Mouse (Mus musculus): ENCODE results near the gene 1700017B05Rik. TPM values are rescaled to one million over a fixed set of nuclear protein-coding genes. Genes with fewer than 3 reads are reported as not detected.

The 1700017B05Rik gene
- polyA plus RNA-seq, 1 experiment, result 15.8 TPM

GRCm38 (mm10) chr9:57241111-57241510, 21.3 kb downstream of the 1700017B05Rik start:
- Histone ChIP-seq H3K27me3 (ENCODE audit: control insufficient read depth) (0 out of 2 replicates have a peak, but pooled peaks cover 3% of the 10 kb centered on the region), H3K36me3 (ENCODE audit: control insufficient read depth) (no peaks in the 10 kb centered on the region), H3K4me1 (ENCODE audit: control insufficient read depth) (no peaks in the 10 kb centered on the region), H3K9me3 (ENCODE audit: control insufficient read depth, low read length) (no peaks in the 10 kb centered on the region), H3K4me3 (replicated peaks) (no peak overlapping the region)
- TF ChIP-seq GATA1 (IDR thresholded peaks at IDR 0.05; ENCODE audit: low read length) (no peak), TAL1 (IDR thresholded peaks at IDR 0.05; ENCODE audit: low read length) (no peak)

- no peak overlapping the region for H3K4me3 ChIP-seq (replicated peaks)
- no peak for TF ChIP-seq TAL1 (IDR thresholded peaks at IDR 0.05; ENCODE audit: low read length)
- TF ChIP-seq GATA1 (IDR thresholded peaks at IDR 0.05; ENCODE audit: low read length), result no peak
- H3K9me3 ChIP-seq (ENCODE audit: control insufficient read depth, low read length), result no peaks in the 10 kb centered on the region
These were observed 24.2 kb downstream of the 1700017B05Rik start for GRCm38 (mm10) chr9:57238220-57238619.

GRCm38 (mm10) chr9:57237705-57238104, 24.7 kb downstream of the 1700017B05Rik start:
- Histone ChIP-seq H3K27me3 (ENCODE audit: control insufficient read depth) (0 out of 2 replicates have a peak, but pooled peaks cover 3% of the 10 kb centered on the region), H3K9me3 (ENCODE audit: control insufficient read depth, low read length) (no peaks in the 10 kb centered on the region), H3K4me1 (ENCODE audit: control insufficient read depth) (peaks cover 5% of the 10 kb centered on the region), H3K36me3 (ENCODE audit: control insufficient read depth) (no peaks in the 10 kb centered on the region), H3K4me3 (replicated peaks) (no peak overlapping the region)
- TF ChIP-seq TAL1 (IDR thresholded peaks at IDR 0.05; ENCODE audit: low read length), result no peak

More at GRCm38 (mm10) chr9:57238220-57238619, 24.2 kb downstream of the 1700017B05Rik start:
- peaks cover under 1% of the 10 kb centered on the region; the same call in 1 of the 2 replicates for H3K4me1 ChIP-seq (ENCODE audit: control insufficient read depth)
- no peaks in the 10 kb centered on the region for H3K36me3 ChIP-seq (ENCODE audit: control insufficient read depth)
- 0 out of 2 replicates have a peak, but pooled peaks cover 3% of the 10 kb centered on the region for H3K27me3 ChIP-seq (ENCODE audit: control insufficient read depth)

DNA sequence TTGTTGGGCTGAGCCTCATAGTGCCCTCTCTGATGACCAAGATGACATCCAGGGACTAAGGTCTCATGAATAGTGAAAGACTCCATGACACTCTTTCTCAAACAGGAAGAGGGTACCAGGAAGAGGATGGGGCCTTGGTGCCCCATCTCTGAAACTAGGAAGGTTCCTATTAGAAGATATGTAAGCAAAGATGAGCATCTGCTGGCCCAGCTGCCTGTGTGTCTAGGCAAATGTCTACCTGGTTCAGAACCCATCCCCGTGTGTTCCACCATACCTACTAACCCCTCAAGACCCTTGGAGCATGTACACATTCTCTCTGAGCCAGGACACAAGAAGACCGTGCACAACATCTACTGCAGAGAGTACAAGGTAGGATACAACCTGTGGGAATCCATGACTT, 26.2 kb downstream of the 1700017B05Rik start, which contains the start of gene Trcg1:
Gene Trcg1, plus strand, starts transcription at position 301 of the 400 bp plus-strand sequence.
- Histone ChIP-seq H3K27me3 (ENCODE audit: control insufficient read depth) (no peaks in the 10 kb centered on the region), H3K4me3 (replicated peaks) (no peak within 1 kb of the TSS), H3K36me3 (ENCODE audit: control insufficient read depth) (no peaks in the 10 kb centered on the region), H3K9me3 (ENCODE audit: control insufficient read depth, low read length) (no peaks in the 10 kb centered on the region), H3K4me1 (ENCODE audit: control insufficient read depth) (peaks cover 8% of the 10 kb centered on the region)
- TF ChIP-seq GATA1 (IDR thresholded peaks at IDR 0.05; ENCODE audit: low read length) (no peak), TAL1 (IDR thresholded peaks at IDR 0.05; ENCODE audit: low read length) (no peak)

DNA sequence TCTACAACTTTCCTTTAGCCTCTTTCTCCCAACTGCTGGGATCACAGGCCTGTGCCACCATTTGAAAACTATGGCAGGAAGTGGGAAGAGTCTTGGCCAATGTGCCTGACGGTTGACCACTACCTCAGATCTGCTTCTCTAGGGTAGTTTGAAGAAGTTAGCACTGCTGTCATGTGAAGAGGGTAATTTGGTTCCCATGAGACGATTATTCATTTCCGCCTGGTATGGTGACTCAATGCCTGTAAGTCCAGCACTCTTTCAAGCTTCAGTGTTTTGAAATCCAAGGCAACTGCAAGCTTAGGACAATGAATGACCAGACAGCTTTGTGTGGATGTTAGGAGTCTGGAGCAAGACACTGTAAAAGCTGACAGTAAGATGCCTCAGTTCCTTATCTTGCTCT, 28.6 kb downstream of the 1700017B05Rik start:
- Histone ChIP-seq H3K36me3 (ENCODE audit: control insufficient read depth) (no peaks in the 10 kb centered on the region), H3K4me1 (ENCODE audit: control insufficient read depth) (peaks cover 8% of the 10 kb centered on the region), H3K9me3 (ENCODE audit: control insufficient read depth, low read length) (no peaks in the 10 kb centered on the region), H3K27me3 (ENCODE audit: control insufficient read depth) (no peaks in the 10 kb centered on the region), H3K4me3 (replicated peaks) (no peak overlapping the region)
- TF ChIP-seq TAL1 (IDR thresholded peaks at IDR 0.05; ENCODE audit: low read length), result no peak
- TF ChIP-seq GATA1 (IDR thresholded peaks at IDR 0.05; ENCODE audit: low read length), result no peak

- Histone ChIP-seq H3K27me3 (ENCODE audit: control insufficient read depth) (peaks cover 4% of the 10 kb centered on the region), H3K4me3 (replicated peaks) (no peak overlapping the region), H3K9me3 (ENCODE audit: control insufficient read depth, low read length) (no peaks in the 10 kb centered on the region), H3K36me3 (ENCODE audit: control insufficient read depth) (no peaks in the 10 kb centered on the region), H3K4me1 (ENCODE audit: control insufficient read depth) (peaks cover 8% of the 10 kb centered on the region)
- no peak for TF ChIP-seq GATA1 (IDR thresholded peaks at IDR 0.05; ENCODE audit: low read length)
- no peak for TF ChIP-seq TAL1 (IDR thresholded peaks at IDR 0.05; ENCODE audit: low read length)
These were observed 29.3 kb downstream of the 1700017B05Rik start for GRCm38 (mm10) chr9:57233142-57233541.

DNA sequence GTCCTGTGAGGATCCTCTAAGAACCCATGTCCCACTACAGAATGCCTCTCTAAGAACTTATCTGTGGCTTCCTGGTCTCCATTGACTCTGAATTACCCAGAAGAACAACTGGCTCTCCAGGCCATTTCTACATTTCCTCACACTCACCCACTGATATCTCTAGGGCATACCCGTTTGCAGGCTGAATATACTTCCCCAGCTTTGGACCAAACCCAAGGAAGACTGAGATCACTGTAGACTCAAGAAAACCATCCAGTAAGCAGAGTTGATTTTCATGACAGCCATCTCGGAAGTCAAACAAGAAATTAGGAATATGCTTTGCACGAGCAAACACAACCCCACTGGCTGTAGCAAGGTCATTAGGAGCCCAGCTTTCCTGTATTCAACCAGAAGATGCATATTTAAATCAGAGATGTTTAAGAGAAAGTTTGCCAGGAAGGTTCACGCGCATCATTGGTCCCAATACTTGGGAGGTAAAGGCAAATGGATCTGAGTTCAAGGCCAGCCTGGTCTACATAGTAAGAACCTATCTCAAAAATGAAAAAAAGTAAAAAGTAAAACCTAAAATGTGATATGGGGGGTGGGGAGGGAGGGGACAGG, 30.0 kb downstream of the 1700017B05Rik start:
- H3K4me1 ChIP-seq (ENCODE audit: control insufficient read depth), result peaks cover 8% of the 10 kb centered on the region
- no peak for TF ChIP-seq GATA1 (IDR thresholded peaks at IDR 0.05; ENCODE audit: low read length)
- no peak for TF ChIP-seq TAL1 (IDR thresholded peaks at IDR 0.05; ENCODE audit: low read length)
- peaks cover 10% of the 10 kb centered on the region for H3K27me3 ChIP-seq (ENCODE audit: control insufficient read depth)
- H3K9me3 ChIP-seq (ENCODE audit: control insufficient read depth, low read length), result no peaks in the 10 kb centered on the region
- H3K36me3 ChIP-seq (ENCODE audit: control insufficient read depth), result no peaks in the 10 kb centered on the region
- H3K4me3 ChIP-seq (replicated peaks), result no peak overlapping the region

DNA sequence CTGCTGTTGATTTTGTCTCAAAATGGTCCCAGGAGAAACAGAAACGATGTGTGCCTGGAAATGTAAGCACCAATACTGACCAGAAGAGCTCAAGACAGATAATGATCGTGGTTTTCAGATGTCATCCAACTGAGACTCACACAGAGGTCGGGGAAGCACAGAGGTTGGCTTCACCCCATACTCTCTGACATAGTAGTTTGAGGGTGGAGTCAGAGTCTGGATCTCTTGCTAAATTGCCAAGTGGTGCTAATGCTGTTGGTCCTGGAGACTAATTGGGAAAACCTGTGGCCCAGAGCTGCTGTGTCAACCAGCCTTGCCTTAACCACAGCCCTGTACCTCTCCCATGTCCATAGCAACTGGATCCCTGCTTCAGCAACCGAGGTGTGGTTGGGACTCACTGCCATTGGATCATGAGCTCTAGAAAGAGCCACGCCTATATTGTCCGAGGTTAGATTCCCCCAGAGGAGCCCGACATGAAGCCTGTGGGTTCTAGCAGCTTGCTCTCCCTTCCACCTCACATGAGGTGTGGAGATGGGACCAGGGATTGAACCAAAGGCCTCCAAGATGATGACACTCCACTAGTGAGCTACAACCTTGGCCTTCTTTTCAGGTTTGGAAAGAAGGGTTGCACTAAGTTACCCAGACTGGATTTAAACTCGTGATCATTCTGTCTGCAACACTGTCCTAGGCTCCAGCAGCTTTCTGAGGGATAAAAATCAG, 30.7 kb downstream of the 1700017B05Rik start:
- H3K27me3 ChIP-seq (ENCODE audit: control insufficient read depth), result peaks cover 10% of the 10 kb centered on the region
- no peak for TF ChIP-seq GATA1 (IDR thresholded peaks at IDR 0.05; ENCODE audit: low read length)
- no peak for TF ChIP-seq TAL1 (IDR thresholded peaks at IDR 0.05; ENCODE audit: low read length)
- H3K4me1 ChIP-seq (ENCODE audit: control insufficient read depth), result peaks cover 8% of the 10 kb centered on the region
- H3K9me3 ChIP-seq (ENCODE audit: control insufficient read depth, low read length), result no peaks in the 10 kb centered on the region
- no peak overlapping the region for H3K4me3 ChIP-seq (replicated peaks)
- H3K36me3 ChIP-seq (ENCODE audit: control insufficient read depth), result no peaks in the 10 kb centered on the region

DNA sequence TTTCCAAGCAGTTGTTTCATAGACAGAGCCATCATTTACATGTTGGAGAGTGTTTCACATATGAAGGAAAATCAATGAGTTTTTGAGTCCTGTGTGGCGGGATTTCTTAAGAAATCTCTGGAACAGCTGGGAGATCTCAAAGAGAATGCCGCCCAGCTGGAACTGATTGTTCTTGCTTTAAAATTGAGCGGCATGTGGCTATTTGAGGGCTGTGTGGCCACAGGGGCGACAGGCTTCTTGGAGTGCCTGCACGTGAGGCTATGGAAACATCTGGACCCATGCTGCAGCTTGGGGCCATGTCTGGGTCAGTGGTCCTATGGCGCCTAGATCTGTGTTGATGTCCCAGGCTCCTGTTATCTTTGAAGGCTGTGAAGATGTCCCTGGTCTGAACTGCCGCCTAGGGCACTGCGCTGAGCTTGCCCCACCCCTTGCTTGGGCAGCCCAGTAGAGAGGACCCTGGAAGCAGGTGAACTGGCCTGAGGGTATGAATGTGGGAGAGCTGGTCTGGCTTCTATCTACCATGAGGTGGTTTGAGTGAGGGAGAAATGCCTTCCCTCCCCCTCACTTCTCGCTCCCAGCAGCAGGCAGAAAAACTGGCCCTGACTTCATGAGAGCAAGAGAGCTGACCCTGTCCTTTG, 32.1 kb downstream of the 1700017B05Rik start:
- H3K36me3 ChIP-seq (ENCODE audit: control insufficient read depth), result no peaks in the 10 kb centered on the region
- no peak for TF ChIP-seq TAL1 (IDR thresholded peaks at IDR 0.05; ENCODE audit: low read length)
- no peak for TF ChIP-seq GATA1 (IDR thresholded peaks at IDR 0.05; ENCODE audit: low read length)
- peaks cover 10% of the 10 kb centered on the region for H3K27me3 ChIP-seq (ENCODE audit: control insufficient read depth)
- no peak overlapping the region for H3K4me3 ChIP-seq (replicated peaks)
- H3K9me3 ChIP-seq (ENCODE audit: control insufficient read depth, low read length), result no peaks in the 10 kb centered on the region
- peaks cover 15% of the 10 kb centered on the region for H3K4me1 ChIP-seq (ENCODE audit: control insufficient read depth)

All from erythroblast, embryonic 14.5 days (primary cell).